Mouse (Mus musculus) T-helper 1 cell (primary cell): ENCODE results near the gene Sae1.

ENCODE experiments used
- in situ Hi-C: fragments of 300-600 bp; cut with MboI, MseI; formaldehyde crosslinking; loops from one replicate; pipeline ENCODE4 v1.15.1; 2025; ENCODE audit warnings: high pct_unique_total_duplicates

The Sae1 gene

DNA sequence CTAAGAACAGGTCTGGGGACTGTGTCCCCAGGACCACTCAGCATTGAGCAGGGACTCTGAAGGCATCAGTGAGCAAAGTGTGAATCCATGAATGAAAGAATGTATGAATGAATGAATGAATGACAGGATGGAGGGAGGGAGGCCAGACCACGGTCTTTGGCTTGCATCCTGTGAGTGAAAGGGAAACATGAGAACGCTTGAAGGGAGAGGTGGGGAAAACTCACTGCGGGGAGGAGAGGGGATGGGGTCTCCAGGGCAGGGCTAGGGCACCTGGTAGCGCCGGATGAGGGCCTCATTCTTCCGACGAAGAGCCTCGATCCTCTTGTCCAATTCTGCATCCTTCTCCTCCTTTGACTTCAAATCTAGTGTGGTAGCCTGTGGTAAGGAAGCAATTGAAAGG is 103.6 kb downstream of the Sae1 start:
- in situ Hi-C loops, result no loop called here

DNA sequence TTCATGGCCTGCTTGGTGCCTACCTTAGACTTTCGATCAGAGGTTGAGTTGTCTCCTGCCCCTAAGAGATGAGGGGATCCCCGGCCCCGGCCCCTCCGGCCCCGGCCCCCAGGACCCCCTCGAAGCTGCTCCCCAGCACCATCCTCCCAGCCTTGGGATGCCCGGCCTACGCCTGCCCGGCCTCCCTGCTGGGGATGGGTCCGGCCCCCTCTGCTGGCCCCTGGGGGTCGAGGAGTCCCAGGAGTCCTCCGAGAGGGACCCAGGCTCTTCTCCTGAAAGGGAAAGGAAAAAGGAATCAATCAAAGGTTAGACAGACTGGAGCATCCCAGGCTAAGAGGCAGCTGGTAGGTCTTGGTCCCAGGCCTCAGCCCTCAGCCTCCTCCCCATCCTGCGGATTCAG is 105.3 kb downstream of the Sae1 start:
- in situ Hi-C loops, result no loop called here

DNA sequence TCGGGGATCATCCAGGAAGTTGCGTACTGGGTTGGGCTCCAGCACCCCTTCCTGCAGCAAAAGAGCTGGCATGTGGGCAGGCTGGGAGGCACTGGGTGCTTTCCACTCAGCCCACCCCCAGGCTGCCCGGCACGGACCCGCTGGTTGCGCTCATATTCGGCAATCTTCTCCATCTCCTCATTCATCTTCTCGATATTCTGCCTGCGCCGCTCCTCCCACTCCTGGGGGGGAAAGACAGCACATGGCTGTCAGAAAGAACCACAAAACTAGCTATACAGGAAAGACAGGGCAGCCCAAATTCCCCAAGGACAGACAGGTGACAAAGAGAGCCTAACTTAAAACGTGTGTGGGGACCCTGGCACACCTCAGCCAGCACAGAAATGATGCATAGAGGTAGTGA is 106.9 kb downstream of the Sae1 start:
- in situ Hi-C loops, result no loop called here

DNA sequence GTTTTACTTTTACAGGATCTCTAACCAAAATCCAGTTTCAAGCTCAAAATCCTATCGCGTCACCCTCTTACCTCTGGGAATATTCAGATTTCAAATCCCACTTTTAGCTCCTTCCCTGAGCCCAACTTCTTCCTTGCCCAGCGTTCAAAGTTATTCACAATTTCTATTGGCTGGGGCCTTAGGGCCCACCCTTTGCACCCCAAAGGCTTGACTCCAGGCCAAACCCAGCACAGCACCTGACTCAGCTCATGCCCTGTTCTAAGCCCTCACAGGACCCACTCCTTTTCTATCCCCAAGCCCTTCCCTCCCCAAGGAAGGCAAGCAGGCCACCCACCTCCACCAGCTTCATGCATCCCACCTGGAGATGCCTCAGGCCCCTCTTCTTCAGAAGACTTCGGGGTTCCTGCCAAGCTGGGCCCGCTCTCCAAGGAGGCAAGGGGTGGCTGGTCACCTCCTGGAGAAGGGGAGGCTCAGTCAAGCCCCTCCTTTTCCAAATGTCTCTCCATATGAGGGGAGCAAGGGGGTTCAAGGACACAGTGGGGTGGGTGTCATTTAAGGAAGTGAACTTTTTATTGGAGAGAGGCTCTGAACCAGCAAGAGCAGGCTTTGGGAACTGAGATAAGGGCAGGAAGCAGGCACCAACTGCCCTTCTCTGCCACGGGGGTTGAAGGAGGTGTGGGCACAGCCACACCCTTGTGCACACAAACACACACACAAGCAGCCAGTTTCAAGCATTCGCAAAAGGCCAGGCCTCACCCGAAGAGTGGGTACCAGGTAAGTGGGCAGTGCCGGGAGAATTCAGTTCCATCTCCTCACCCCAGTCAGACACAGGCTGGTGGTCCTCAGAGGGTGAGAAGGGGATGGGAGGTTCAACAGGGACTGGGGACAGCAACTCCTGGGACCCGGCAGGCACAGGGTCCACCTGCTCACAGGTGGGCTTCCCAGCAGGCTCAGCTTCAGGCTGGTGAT is 112.4 kb downstream of the Sae1 start:
- in situ Hi-C loops, result no loop called here

DNA sequence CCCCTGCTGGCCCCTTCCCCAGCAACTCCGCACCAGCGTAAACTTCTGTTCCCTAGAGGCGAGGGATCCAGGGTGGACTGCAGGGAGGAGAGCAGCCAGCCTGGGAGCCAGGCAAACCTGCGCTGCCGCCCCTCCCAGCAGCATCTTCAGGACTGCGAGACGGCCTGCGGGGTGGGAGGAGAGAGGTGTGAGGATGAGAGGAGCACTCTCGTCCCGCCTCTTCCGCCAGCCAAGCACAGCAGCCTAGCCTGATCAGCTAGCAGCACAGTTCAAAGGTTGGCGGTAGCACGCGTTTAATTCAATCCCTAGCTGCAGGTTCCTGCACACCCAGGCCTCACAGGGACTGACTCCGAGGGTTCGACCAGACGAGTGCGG is 113.9 kb downstream of the Sae1 start:
- in situ Hi-C loops, result no loop called here

DNA sequence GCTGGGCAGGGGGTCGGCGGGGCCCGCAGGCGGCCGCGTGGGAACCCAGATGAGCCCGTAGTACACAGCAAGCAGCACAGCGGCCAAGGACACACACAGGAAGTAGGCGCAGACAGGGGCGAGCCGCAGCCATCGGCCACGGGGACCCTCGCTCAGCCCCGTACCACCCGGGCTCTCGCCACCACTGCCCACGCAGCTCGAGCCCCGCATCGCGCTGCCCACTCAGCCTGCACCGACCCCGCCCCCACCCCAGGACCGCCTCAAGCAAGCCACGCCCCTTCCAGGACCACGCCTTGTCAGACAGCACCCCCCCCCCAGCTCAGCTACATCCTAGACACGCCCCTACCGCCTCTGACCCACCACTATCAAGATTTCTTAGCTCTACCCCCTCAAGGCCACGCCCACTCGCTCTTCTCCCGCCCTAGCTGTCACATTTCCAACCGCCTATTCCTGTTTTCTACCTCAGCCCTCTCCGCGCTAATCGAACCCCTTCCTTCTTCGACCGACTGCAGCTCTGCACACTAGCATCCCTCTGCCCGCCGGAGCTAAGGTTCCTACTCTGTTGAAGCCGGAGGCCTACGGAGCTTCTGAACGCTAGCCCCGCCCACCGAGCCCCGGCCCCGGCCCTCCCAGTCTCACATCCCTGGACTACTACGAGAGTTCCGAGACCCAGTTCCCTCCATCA is 114.4 kb downstream of the Sae1 start, which contains the start of gene Inafm1:
Inafm1 (minus strand) TSS at position 537 of the 685 bp plus-strand sequence.
- in situ Hi-C loops, result no loop called here

DNA sequence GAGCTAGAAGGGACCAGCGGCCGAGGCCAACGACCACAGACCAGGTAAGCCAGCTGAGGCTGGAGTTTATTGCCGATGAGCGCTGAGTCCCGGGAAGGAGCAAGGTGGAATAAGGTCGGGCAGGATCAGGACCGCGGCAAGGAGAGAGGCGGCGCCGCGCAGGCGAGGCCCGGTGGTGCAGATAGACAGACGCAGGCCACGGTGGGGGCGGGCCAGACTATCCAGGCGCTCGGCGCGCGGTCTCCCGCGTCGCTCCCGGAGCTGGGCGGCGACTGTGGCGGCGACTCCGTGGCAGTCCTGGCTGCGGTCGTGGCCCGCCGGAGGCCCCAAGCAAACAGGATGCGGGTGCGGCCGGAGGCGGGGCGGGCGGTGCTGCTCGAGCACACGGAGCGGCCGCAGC is 114.9 kb downstream of the Sae1 start:
- in situ Hi-C loops, result no loop called here

DNA sequence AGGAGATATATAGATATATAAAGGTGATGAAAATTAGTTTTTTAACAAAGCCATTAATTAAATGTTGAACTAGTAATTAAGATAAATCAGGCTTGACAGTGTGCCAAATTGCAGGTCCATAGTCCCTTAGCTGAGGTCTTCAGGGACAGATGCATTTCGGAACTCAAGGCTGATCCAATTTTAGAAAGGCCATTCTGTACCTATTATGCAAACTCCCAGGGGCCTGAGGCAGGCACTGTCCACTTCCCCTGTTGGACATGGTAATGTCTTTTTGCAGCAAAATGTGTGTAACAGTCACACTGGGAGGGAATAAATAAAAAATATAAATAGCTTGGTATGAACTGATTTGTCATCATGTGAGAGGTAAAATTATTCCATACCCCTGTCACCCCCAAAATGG is 116.5 kb downstream of the Sae1 start:
- in situ Hi-C loops, result no loop called here
